Mouse (Mus musculus) A20 (cell line): ENCODE results near the gene Ncstn.

ENCODE experiments used
- DNase-seq: peaks from one replicate; pipeline ENCODE4 v3.0.0-alpha.2; 2011; ENCODE audit warnings: low read depth, low spot score

Gene Ncstn

DNA sequence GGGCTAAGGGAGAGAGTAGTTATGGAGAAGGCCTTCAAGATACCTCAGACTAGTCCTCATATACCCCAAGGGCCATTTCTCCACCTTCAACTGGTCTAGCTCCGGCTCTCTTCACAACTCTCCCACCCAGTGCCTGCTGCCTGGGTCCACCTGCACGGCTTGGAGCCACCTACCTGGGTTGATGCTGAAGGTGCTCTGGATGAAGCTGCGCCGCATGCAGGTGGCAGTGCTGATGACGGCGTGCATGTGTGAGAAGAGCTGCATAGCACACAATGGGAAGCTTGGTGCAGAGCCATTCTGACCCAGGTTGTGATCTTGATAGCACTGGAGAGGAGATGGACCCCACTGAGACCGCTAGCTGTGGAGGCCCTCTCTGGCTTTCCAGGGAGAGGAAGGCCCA, 10.0 kb downstream of the Ncstn start:
- no peak for DNase-seq

DNA sequence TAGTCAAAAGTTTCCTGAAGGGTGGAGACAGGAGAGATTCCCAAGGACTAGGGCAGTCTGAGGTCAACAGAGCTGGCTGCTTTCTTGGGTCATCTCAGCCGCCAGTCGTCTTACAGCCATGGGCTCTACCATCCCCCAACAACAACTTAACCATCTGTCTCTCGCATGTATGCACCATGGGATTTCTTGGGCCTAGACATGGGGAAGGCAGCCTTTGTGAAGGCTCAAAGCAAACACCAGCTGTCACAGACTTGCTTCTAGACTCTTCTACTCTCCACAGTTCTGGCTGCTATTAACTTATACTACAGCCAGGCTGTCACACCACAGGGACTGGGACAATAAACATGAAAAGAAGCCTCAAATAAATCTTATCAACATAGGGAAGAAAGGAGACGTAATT, 11.0 kb downstream of the Ncstn start:
- DNase-seq: no peak

GRCm38 (mm10) chr1:172070227-172070626, 12.4 kb downstream of the Ncstn start:
- no peak for DNase-seq

- no peak for DNase-seq
Observed at GRCm38 (mm10) chr1:172064613-172065141, 17.9 kb downstream of the Ncstn start.

DNA sequence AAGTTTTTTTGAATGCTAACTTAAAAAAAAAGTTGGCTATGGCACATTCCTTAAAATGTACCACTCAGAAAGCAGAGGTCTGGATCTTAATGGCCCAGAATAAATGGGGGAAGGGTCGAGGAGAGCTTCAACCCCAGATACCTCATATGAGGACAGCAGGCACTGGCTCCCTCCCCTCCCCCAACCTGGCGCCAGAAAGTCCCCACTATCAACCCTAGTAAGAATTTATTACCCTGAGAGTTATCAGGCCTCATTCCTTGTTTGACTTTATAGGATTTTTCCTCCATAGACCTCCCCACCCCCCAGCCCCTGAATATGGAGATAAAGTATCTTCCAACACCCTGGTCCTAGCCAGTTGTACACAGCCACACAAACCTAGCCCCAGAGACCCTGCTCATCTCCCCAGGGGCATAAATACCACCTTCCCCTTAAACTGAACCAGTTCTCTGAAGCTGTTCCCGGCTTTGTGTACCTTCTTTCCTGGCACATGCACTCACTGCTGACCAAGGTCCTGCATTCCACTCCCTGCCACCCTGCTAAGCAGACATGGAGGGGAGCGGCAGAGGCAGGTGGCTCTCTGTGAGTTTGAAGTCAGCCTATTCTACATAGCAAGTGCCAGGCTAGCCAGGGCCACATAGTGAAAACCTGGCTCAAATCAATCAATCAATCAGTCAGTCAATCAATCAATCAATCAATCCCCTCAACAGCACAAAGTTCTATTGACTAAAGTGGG, 19.1 kb downstream of the Ncstn start:
- DNase-seq: no peak

DNA sequence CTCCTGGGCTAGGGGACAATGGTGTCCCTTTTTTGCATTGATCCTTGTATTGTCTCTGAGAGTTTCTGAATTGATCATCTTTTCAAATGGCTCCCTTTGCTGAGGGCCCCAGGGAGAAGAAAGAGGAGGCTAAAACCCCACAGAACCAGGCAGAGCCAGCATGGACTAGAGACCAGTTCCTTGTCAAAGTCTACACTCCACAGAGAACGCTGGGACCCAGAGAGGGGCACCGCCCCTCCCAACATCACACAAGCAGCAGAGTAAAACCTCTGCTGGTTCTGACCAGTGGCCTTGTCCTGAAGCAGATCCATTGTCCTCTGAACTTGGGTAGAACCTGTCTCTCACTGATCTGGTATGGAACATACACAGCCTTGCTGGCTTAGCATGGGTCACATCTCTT, 20.5 kb downstream of the Ncstn start:
- no peak for DNase-seq

- no peak for DNase-seq
Observed at GRCm38 (mm10) chr1:172061217-172061616, 21.4 kb downstream of the Ncstn start.

DNA sequence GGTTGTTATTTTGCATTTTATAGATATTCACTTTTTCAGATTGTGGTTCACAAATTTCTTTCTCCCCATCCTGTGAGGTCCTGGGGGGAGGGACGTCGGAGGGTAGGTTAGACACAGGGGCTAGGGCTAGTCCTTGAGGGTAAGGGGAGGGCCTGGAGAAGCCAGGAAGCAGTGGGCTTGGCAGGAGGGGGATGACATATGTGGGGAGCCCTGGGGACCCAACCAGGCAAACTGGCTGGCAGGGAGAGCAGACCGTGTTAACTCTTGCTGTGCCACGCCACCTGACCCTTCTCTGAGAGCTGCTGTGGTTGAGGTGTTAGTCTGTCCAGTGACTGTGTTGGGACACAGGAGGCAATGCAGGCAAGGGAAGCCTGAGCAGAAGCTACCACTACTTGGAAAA, 21.9 kb downstream of the Ncstn start:
- no peak for DNase-seq

DNA sequence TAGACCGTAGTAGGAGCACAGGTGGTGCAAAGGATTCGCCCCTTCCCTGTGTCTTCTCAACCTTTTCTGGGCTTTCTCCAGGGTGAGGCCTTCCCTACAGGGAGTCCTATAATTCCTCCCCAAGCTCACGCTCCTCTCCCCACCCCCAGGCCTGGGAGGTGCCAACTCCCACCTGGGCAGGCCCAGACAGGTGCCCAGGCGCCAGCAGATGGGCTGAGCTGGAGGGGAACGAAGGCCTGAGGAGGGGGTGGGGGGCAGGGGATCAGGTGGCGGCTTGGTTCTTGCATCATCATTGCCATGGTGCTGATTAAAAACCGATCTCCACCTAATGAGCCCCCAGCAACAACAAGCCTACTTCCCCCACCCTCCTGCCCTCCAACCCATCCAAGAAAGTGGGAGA, 23.7 kb downstream of the Ncstn start:
- DNase-seq: no peak

DNA sequence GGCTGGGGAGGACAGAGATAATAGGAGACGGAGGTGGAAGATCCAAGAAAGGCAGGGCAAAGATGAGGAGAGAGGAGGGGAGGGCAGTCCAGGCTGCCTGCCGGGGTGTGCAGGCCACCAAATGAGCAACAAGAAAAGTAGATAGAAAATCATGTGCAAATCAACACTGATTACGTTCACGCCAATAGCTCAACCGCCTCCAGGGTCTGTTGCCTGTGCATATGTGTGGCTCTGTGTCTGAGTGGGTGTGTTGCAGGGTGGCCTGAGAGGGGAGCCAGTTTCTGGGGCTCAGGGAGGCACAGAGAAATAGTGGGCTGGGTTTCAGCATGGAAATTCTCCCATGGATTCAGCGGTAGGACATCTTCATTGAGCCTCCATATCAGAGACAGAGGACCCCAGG, 24.3 kb downstream of the Ncstn start:
- DNase-seq: no peak

- no peak for DNase-seq
Observed at GRCm38 (mm10) chr1:172057491-172057921, 25.1 kb downstream of the Ncstn start, which contains the start of gene Nhlh1. Nhlh1 (minus strand) TSS chr1:172057573.

DNA sequence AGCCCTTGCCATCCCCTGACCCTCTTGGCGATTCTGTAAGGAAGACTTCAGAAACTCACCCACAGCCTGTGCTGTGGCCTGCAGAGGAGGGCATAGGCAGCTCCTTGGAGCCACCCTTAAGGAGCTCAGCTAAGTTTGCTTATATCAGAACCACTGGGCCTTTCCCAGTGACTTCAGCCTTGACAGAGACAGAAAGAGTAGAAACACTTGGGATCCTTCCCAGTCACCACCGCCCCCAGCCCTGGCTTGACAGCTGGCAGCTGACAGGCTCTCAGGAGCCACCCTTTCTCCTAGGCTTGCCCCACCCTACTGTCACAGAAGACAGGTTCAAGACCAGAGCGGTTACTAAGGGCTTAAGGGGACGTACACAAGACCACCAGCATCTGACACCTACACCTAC, 26.3 kb downstream of the Ncstn start:
- no peak for DNase-seq

- DNase-seq: no peak
Observed at GRCm38 (mm10) chr1:172053541-172054440, 28.8 kb downstream of the Ncstn start.

DNA sequence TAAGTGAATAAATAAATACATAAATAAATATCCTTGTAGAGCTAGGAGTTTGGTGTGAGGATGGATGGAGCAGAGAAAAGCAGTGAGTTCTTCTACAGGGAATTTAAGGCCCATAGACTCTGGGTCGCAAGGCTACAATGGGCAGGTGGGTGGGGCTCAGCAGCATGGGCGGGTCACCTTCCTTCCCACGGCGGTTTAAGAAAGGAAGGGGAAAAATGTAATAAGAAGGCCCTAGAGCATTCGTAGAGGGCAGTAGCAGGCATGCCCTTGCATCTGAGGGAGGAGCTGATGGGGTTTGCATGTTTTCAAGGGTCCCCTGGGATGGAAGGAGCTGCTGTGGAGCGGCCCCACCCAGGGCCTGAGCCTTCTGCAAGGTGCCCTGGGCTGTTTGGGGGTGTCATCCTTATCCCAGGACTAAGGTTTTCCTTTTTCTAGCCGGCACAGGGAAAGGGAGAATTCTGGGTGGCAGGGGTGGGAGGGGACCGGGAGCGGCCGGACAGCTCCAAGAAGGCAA, 29.8 kb downstream of the Ncstn start:
- DNase-seq: no peak

DNA sequence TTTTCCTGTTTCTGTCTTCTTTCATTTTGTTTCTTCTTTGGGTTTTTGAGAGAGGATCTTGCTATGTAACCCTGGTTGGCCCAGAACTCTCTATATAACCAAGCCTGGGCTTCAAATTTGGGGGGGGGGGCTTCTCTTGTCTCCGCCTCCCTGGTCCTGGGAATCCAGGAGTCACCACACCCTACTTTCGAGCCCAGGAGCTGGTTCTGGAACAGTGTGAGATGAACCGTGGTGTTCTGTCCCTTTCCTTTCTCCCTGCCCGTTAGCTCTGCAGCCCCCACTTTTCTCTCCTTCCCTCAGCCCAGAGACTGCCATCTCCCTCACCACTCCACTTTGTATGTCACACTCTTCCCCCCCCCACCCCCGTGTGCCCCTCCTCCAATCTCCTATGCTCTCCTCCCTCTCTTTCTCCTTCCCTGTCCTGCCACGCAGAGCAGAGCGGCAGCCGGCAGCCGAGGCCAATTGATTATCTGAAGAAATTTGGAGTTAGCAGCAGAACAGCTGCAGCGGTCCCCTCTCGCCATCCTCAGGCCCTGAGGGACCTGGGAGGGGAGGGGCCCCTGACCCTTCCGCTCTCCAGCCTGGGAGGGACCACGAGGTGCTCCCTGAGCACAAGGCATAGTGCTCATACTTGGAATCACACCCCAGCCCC, 33.3 kb downstream of the Ncstn start:
- DNase-seq: no peak

DNA sequence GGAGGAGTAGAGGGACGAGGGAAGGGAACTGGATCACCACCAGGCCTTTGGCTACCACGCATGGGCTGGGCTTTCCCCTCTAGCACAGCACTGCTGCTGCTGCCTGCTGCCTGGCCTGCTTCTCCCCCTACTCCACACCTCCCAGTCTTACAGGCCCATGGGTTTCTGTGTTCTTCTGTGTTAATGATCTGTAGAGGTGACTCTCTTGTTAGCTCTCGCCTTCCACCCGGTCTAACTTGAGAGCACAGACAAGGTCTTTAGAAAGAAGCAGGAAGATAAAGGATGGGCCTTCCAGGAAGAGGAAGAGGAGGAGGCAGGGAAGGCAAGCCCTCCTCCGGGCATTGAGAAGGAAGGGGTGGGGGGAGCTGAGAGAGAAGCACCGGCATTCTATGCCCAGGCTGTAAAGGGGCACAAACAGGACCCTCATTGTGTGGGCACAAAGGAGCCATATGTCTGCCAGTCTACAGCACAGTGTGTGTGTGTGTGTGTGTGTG, 34.3 kb downstream of the Ncstn start:
- no peak for DNase-seq

DNA sequence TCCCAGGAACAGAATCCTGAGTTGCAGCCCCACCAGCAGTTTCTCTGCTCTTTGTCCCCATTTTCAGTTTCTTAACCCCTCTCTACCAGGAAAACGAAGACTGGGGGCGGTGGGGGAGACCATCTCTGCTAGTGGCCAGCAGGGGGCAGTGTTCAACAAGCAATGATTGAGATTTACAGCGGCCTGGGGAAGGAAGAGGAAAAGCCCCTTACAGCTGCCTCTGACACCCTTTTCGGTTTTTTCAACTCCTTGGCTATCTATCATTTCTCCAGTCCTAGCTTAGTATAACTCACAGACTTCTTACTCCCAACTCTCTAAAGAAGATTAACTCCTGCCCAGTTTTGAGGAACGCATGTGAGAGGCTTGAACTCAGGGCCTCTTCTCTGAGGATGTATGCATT, 35.7 kb downstream of the Ncstn start:
- peak; percentile 88 for DNase-seq

DNA sequence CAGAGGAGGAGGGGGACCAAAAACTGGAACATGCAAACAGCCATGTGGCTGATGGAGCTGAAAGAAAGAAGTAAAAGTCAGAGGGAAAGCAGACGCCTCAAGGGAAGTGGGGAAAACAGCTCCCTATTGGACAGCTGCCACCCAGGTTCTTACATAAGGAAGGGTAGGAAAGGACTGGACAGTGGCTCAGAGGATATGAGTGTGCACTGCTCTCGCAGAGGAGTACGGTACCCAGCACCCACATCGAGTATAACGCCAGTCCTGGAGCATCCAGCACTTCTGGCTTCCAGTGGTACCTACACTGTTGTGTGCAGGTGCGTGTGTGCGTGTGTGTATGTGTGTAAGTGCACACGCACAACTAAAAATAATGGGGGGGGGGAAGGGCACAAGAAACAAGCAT, 36.2 kb downstream of the Ncstn start:
- DNase-seq: no peak

GRCm38 (mm10) chr1:172029914-172030313, 52.7 kb downstream of the Ncstn start:
- no peak for DNase-seq

- DNase-seq: no peak
Observed at GRCm38 (mm10) chr1:172028394-172029275, 54.0 kb downstream of the Ncstn start, which contains the start of gene Vangl2. Vangl2 (minus strand) TSS chr1:172028444.

DNA sequence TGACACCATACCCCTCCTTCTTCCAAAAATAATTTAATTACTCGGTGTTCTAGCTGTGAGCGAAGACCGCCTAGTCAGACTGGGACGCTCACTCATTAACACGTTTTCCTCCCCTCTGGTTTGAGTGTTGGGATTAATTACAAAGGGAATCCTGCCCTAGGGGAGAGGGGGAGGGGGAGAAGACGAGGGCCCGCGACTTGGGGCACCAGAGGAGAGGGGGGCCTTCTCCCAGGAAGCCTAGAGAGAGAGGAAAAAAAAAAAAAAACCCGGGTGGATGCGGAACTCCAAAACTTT, 54.8 kb downstream of the Ncstn start:
- DNase-seq: no peak
